Mouse (Mus musculus) CH12.LX (cell line): Measurements from ENCODE around the gene Dnm2. TPM values are rescaled to one million over a fixed set of nuclear protein-coding genes. Genes with fewer than 3 reads are reported as not detected.

Experiments used
- DNase-seq: peaks from one replicate; pipeline ENCODE4 v3.0.0-alpha.2; 2013; ENCODE audit errors: extremely low read depth
- H3K27ac ChIP-seq: 2 replicates; pipeline ENCODE4 v1.5.1; 2012; ENCODE audit warnings: low read depth, mild to moderate bottlenecking, control low read depth, moderate library complexity; ENCODE audit not compliant: insufficient read depth
- H3K27me3 ChIP-seq: replicated peaks from 2 replicates; pipeline ENCODE3; 2012; ENCODE audit warnings: inconsistent platforms
- H3K36me3 ChIP-seq, 2 experiments: replicated peaks in 1 of 2; 2 replicates each; pipeline versions ENCODE3 to v1.6.1; 2012; ENCODE audit warnings: inconsistent platforms in 1 of 2, low read length in 1 of 2, mild to moderate bottlenecking in 1 of 2, mixed read lengths in 1 of 2, moderate library complexity in 1 of 2; ENCODE audit not compliant: control insufficient read depth in 1 of 2, insufficient read depth in 1 of 2
- H3K4me1 ChIP-seq, 2 experiments: 2 replicates each; pipeline ENCODE4 v1.6.1; 2012; ENCODE audit warnings: inconsistent platforms in 1 of 2, moderate library complexity in 1 of 2; ENCODE audit not compliant: insufficient read depth in 2 of 2, control insufficient read depth in 1 of 2
- H3K4me2 ChIP-seq: 2 replicates; pipeline ENCODE4 v1.6.1; 2012; ENCODE audit warnings: low read depth, mild to moderate bottlenecking, control low read depth; ENCODE audit not compliant: poor library complexity, insufficient read depth, severe bottlenecking
- H3K4me3 ChIP-seq, 3 experiments: fragments of 150-350 bp in 1 of 3; sonication (generic) in 1 of 3; replicated peaks in 1 of 3; 2 replicates each; pipeline versions ENCODE3 to v1.5.1; 2011 to 2012; ENCODE audit warnings: low read depth in 2 of 3, low read length in 2 of 3, mild to moderate bottlenecking in 2 of 3, moderate library complexity in 2 of 3, control low read depth in 1 of 3, improper control_type of control experiment in 1 of 3, inconsistent platforms in 1 of 3, mixed read lengths in 1 of 3; ENCODE audit not compliant: poor library complexity in 1 of 3
- H3K79me2 ChIP-seq: replicated peaks from 2 replicates; pipeline ENCODE4 v1.6.1; 2012; ENCODE audit warnings: mild to moderate bottlenecking, moderate library complexity; ENCODE audit not compliant: control insufficient read depth, poor library complexity, insufficient read depth, severe bottlenecking; ENCODE audit errors: extremely low read depth
- H3K9ac ChIP-seq: 2 replicates; pipeline ENCODE4 v1.6.1; 2012; ENCODE audit warnings: low read depth, mild to moderate bottlenecking, control low read depth, moderate library complexity; ENCODE audit not compliant: insufficient read depth
- H3K9me3 ChIP-seq: replicated peaks from 2 replicates; pipeline ENCODE3; 2012; ENCODE audit warnings: low read length, inconsistent platforms, mixed read lengths
- BHLHE40 ChIP-seq: IDR thresholded peaks from 2 replicates; pipeline ENCODE4 v1.6.1; 2011; ENCODE audit warnings: mild to moderate bottlenecking, low read depth, low read length, improper control_type of control experiment
- CHD1 ChIP-seq: IDR thresholded peaks from 2 replicates; pipeline ENCODE4 v1.6.1; 2012; ENCODE audit warnings: low read depth, low read length, improper control_type of control experiment, inconsistent platforms
- CHD2 ChIP-seq: IDR thresholded peaks from 2 replicates; pipeline ENCODE4 v1.6.1; 2011; ENCODE audit warnings: low read length, improper control_type of control experiment
- CTCF ChIP-seq, 2 experiments: IDR thresholded peaks in 1 of 2; conservative IDR thresholded peaks in 1 of 2; 2 replicates each; pipeline ENCODE4 v1.5.1; 2011 to 2012; ENCODE audit warnings: low read depth in 2 of 2, low read length in 2 of 2, improper control_type of control experiment in 1 of 2, inconsistent platforms in 1 of 2, mild to moderate bottlenecking in 1 of 2, moderate library complexity in 1 of 2
- E2F4 ChIP-seq: IDR thresholded peaks from 2 replicates; pipeline ENCODE4 v1.6.1; 2011; ENCODE audit warnings: low read depth, low read length, improper control_type of control experiment; ENCODE audit not compliant: insufficient replicate concordance
- ETS1 ChIP-seq: conservative IDR thresholded peaks from 2 replicates; pipeline ENCODE4 v1.6.1; 2012; ENCODE audit warnings: low read depth, mild to moderate bottlenecking, inconsistent platforms, low read length, improper control_type of control experiment, moderate library complexity
- GABPA ChIP-seq: IDR thresholded peaks from 2 replicates; pipeline ENCODE4 v1.6.1; 2012; ENCODE audit warnings: low read depth, low read length, improper control_type of control experiment, inconsistent platforms; ENCODE audit not compliant: insufficient replicate concordance
- HCFC1 ChIP-seq: IDR thresholded peaks from 2 replicates; pipeline ENCODE4 v1.6.1; 2012; ENCODE audit warnings: low read depth, mild to moderate bottlenecking, inconsistent platforms, low read length, improper control_type of control experiment
- IRF4 ChIP-seq: IDR thresholded peaks from 2 replicates; pipeline ENCODE4 v1.6.1; 2014; ENCODE audit warnings: low read depth, mild to moderate bottlenecking, inconsistent platforms, low read length, improper control_type of control experiment
- JUN ChIP-seq: IDR thresholded peaks from 2 replicates; pipeline ENCODE4 v1.6.1; 2011; ENCODE audit warnings: low read depth, mild to moderate bottlenecking, low read length, improper control_type of control experiment, moderate library complexity; ENCODE audit not compliant: insufficient read depth
- MAFK ChIP-seq: IDR thresholded peaks from 2 replicates; pipeline ENCODE4 v1.6.1; 2011; ENCODE audit warnings: low read length, improper control_type of control experiment; ENCODE audit not compliant: insufficient replicate concordance
- MAX ChIP-seq: IDR thresholded peaks from 2 replicates; pipeline ENCODE4 v1.6.1; 2011; ENCODE audit warnings: low read length, improper control_type of control experiment
- MAZ ChIP-seq: IDR thresholded peaks from 2 replicates; pipeline ENCODE4 v1.6.1; 2012; ENCODE audit warnings: low read depth, mild to moderate bottlenecking, inconsistent platforms, low read length, improper control_type of control experiment, moderate library complexity
- NELFE ChIP-seq: IDR thresholded peaks from 2 replicates; pipeline ENCODE4 v1.6.1; 2011; ENCODE audit warnings: low read depth, low read length, improper control_type of control experiment
- POLR2A ChIP-seq: IDR thresholded peaks from 2 replicates; pipeline ENCODE4 v1.6.1; 2011; ENCODE audit warnings: low read depth, mild to moderate bottlenecking, improper control_type of control experiment, low read length
- RAD21 ChIP-seq: IDR thresholded peaks from 2 replicates; pipeline ENCODE4 v1.6.1; 2011; ENCODE audit warnings: low read depth, mild to moderate bottlenecking, low read length, improper control_type of control experiment, moderate library complexity
- TBP ChIP-seq: conservative IDR thresholded peaks from 2 replicates; pipeline ENCODE4 v1.6.1; 2011; ENCODE audit warnings: low read depth, low read length, improper control_type of control experiment
- TCF12 ChIP-seq: IDR thresholded peaks from 2 replicates; pipeline ENCODE4 v1.6.1; 2014; ENCODE audit warnings: low read depth, mild to moderate bottlenecking, inconsistent platforms, low read length, improper control_type of control experiment
- UBTF ChIP-seq: IDR thresholded peaks from 2 replicates; pipeline ENCODE4 v1.6.1; 2012; ENCODE audit warnings: low read depth, mild to moderate bottlenecking, inconsistent platforms, low read length, improper control_type of control experiment, moderate library complexity
- USF1 ChIP-seq: IDR thresholded peaks from 2 replicates; pipeline ENCODE4 v1.6.1; 2014; ENCODE audit warnings: low read depth, mild to moderate bottlenecking, inconsistent platforms, low read length, improper control_type of control experiment
- ZC3H11A ChIP-seq: IDR thresholded peaks from 2 replicates; pipeline ENCODE4 v1.6.1; 2012; ENCODE audit warnings: low read depth, mild to moderate bottlenecking, inconsistent platforms, low read length, improper control_type of control experiment
- ZMIZ1 ChIP-seq: IDR thresholded peaks from 2 replicates; pipeline ENCODE4 v1.6.1; 2012; ENCODE audit warnings: low read depth, mild to moderate bottlenecking, inconsistent platforms, low read length, improper control_type of control experiment
- ZNF384 ChIP-seq: IDR thresholded peaks from 2 replicates; pipeline ENCODE4 v1.6.1; 2012; ENCODE audit warnings: low read depth, low read length, improper control_type of control experiment, inconsistent platforms
- dilution Hi-C: fragments of 300-500 bp; cut with MboI; formaldehyde crosslinking; loops from 2 replicates; pipeline ENCODE4 v1.14.3; 2020; ENCODE audit warnings: low sequenced_read_pairs; ENCODE audit not compliant: extremely low pct_unique_long_range_greater_than_20kb, extremely low pct_ligation_motif_present
- in situ Hi-C: fragments of 300-500 bp; cut with MboI; formaldehyde crosslinking; loops from 3 replicates; pipeline ENCODE4 v1.14.3; 2019; ENCODE audit warnings: low sequenced_read_pairs, low pct_ligation_motif_present, low pct_unique_long_range_greater_than_20kb, mixed read lengths
- polyA plus RNA-seq: library from polyadenylated mRNA; unstranded; fragments of >175 nt; gene quantifications from 2 replicates; pipeline ENCODE4 v1.2.1, GENCODE M21; 2012; ENCODE audit warnings: low read depth; ENCODE audit not compliant: insufficient read length
- total RNA-seq, 2 experiments: library from RNA; depleted of rRNA; stranded (reverse); fragments of 300-350 nt in 1 of 2; fragments of >200 nt in 1 of 2; gene quantifications; 2 replicates each; pipeline ENCODE4 v1.2.3; 2012 to 2014

The Dnm2 gene
- total and polyA plus RNA-seq, 3 experiments, result 36.4 to 64.3 (median 55.4) TPM

DNA sequence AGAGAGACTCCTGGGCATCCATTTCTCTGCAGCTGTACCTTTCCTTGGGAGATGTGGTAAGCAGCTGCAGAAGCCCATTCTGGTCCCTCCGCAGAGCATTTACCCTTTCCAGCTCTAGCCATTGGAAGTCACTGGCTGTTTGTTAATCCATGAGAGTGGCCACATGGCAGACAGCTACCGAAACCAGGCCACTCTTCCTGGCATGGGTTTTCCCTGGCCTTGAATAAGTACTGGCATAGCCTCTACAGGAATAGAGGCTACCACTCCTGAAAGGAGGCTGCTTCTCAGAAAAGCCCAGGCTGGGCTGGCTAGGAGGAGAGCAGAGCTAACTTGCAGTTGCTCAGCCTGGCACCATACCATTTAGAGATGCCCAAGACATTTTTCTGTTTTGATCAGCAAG is 126.3 kb downstream of the Dnm2 start:
- no peak for DNase-seq
- no peaks in the 10 kb centered on the region for H3K9me3 ChIP-seq
- H3K9ac ChIP-seq, result no peak overlapping the region
- H3K36me3 ChIP-seq, result peaks cover 14 to 64% of the 10 kb centered on the region in 2 experiments
- in situ Hi-C loops, result no loop called here
- TF ChIP-seq MAZ, result no peak
- no peak for TF ChIP-seq ZNF384
- no peak for TF ChIP-seq MAX
- TF ChIP-seq ZC3H11A, result no peak
- no peak for TF ChIP-seq NELFE
- TF ChIP-seq, all 38 proteins: peak for 0
- no peaks in the 10 kb centered on the region for H3K27me3 ChIP-seq
- H3K27ac ChIP-seq, result no peak overlapping the region
- no peak overlapping the region for H3K4me2 ChIP-seq
- dilution Hi-C loops, result no loop called here
- H3K79me2 ChIP-seq, result peaks cover 33% of the 10 kb centered on the region
- peaks cover 3 to 30% of the 10 kb centered on the region in 2 experiments; a peak in 2 of 4 replicates for H3K4me1 ChIP-seq
- H3K4me3 ChIP-seq, result no peak overlapping the region

DNA sequence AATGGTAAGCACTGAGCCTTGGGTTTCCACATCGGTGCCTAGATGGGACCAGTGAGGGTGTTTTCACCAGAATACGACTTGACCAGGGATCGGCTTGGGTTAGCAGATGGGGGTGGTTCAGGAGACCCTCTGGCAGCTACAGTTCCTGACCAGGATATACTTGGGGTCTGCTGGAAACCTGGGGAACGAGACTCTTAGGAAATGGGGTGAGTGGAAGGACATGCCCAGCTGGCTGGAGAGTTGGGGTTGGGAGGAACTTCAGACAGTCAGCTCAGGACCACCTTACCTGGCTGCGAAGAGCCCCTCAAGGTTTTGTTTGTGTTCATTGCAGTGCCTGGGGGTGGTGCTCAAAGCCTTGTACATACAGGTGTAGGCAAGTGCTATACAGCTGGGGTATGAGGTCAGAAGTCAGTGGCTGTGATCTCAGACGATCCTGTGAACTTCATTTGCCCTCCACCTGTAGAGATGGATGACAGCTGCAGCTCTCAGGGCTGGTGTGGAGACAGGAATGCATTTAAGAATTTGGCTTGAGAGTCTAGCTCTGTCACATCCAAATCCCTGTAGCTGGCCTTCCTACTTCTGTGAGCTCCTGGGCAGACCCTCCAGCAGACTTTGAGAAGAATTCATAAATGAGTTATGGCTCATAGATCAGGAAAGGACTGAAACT is 129.0 kb downstream of the Dnm2 start:
- TF ChIP-seq UBTF (no peak), JUN (no peak), E2F4 (no peak), ETS1 (no peak), ZNF384 (no peak), ZMIZ1 (no peak), USF1 (no peak), TCF12 (no peak), HCFC1 (no peak), IRF4 (no peak), CTCF (conservative IDR thresholded peaks at IDR 0.05 in 1 of 2, IDR thresholded peaks at IDR 0.05 in 1 of 2; ENCODE audit: low read depth in 2 of 2, low read length in 2 of 2) (no peak), MAFK (no peak), BHLHE40 (no peak), RAD21 (no peak), CHD1 (no peak), TBP (no peak), CHD2 (no peak), POLR2A (no peak), GABPA (no peak)
- no peaks in the 10 kb centered on the region for H3K9me3 ChIP-seq
- peaks cover 20 to 83% of the 10 kb centered on the region in 2 experiments for H3K36me3 ChIP-seq
- in situ Hi-C loops, result no loop called here
- H3K4me3 ChIP-seq, result no peak overlapping the region
- no peak for DNase-seq
- no peak overlapping the region for H3K9ac ChIP-seq
- H3K27me3 ChIP-seq, result no peaks in the 10 kb centered on the region
- H3K27ac ChIP-seq, result no peak overlapping the region
- dilution Hi-C loops, result no loop called here
- H3K79me2 ChIP-seq, result peaks cover 24% of the 10 kb centered on the region
- peaks cover under 1 to 23% of the 10 kb centered on the region in 2 experiments; a peak in 2 of 4 replicates for H3K4me1 ChIP-seq
- no peak overlapping the region for H3K4me2 ChIP-seq
